8 mouse cellular contexts compared by ENCODE assay signal in the genomic region with DNA sequence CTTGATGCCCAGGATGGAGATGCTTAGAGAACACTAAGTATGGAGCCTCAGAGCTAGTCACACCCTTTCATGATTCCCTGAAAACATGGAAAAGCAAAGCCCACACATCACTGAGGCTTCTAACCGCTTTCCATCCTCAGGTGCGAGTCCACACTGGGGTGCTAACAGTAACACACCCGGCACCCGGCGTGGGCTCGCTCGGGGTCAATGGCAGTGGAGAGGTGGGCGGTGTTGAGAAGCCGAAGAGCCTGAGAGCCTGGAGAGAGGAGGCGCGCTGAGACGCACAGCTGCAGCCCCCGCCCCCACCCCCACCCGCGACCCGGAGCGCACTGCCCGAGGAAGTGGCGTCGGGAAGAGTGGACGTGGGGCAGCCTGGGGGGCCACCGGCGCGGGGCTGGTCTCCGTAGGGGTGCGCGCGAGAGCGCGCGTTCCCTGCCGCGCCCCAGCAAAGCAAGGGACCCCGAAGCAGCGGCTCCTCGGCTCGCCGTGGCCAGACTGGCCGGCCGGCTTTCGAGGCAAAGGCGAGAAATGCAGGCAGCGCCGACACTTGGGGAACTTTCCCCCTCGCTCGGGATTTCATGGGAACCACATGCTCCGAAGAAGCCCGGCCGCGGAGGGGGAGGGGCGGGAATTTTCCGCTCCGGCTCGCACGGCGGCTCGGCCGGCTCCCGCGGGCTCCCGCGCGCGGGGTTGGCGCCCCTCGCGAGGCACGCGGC.
DNase-seq lines count a peak whose midpoint lies in the region; ATAC-seq and TF ChIP-seq lines count a peak whose summit lies in the region.

No protein-coding gene starts in this region.

- peak overlapping the region; percentile 93 for H3K27ac ChIP-seq in forebrain, embryonic 16.5 days (ENCODE audit: low read length)
- H3K27ac ChIP-seq in hindbrain, embryonic 15.5 days (replicated peaks): peak overlapping the region; percentile 96
- peak overlapping the region; percentile 95 for H3K27ac ChIP-seq in limb, embryonic 15.5 days
- H3K27ac ChIP-seq in midbrain, postnatal 0 days (ENCODE audit: low read depth, low read length): peak overlapping the region; percentile 86

- peaks cover 34% of the 10 kb centered on the region for H3K4me1 ChIP-seq in forebrain, embryonic 16.5 days (replicated peaks; ENCODE audit: control insufficient read depth, insufficient read depth, low read length)
- peaks cover 52% of the 10 kb centered on the region for H3K4me1 ChIP-seq in hindbrain, embryonic 15.5 days (replicated peaks)
- peaks cover 32% of the 10 kb centered on the region for H3K4me1 ChIP-seq in limb, embryonic 15.5 days
- peaks cover 20% of the 10 kb centered on the region; the same call in 1 of the 2 replicates for H3K4me1 ChIP-seq in midbrain, postnatal 0 days (ENCODE audit: insufficient read depth, low read length)

- TF ChIP-seq CTCF in midbrain, postnatal 0 days (IDR thresholded peaks at IDR 0.05): no peak

- H3K27me3 ChIP-seq in forebrain, embryonic 16.5 days (replicated peaks; ENCODE audit: control insufficient read depth, insufficient read depth, low read length): no peaks in the 10 kb centered on the region; the same call in 1 of the 2 replicates
- no peaks in the 10 kb centered on the region for H3K27me3 ChIP-seq in hindbrain, embryonic 15.5 days
- H3K27me3 ChIP-seq in limb, embryonic 15.5 days: peaks cover 26% of the 10 kb centered on the region
- no peaks in the 10 kb centered on the region for H3K27me3 ChIP-seq in midbrain, postnatal 0 days (ENCODE audit: insufficient read depth, low read length)

- H3K4me2 ChIP-seq in forebrain, embryonic 16.5 days (ENCODE audit: low read length): peak overlapping the region; percentile 85
- peak overlapping the region; percentile 80 for H3K4me2 ChIP-seq in hindbrain, embryonic 15.5 days
- H3K4me2 ChIP-seq in limb, embryonic 15.5 days: peak overlapping the region; percentile 91
- peak overlapping the region; percentile 54 for H3K4me2 ChIP-seq in midbrain, postnatal 0 days (ENCODE audit: low read depth, low read length, poor library complexity, severe bottlenecking)

- no peaks in the 10 kb centered on the region for H3K36me3 ChIP-seq in forebrain, embryonic 16.5 days (ENCODE audit: control insufficient read depth, insufficient read depth)
- H3K36me3 ChIP-seq in hindbrain, embryonic 15.5 days: no peaks in the 10 kb centered on the region
- no peaks in the 10 kb centered on the region for H3K36me3 ChIP-seq in limb, embryonic 15.5 days
- H3K36me3 ChIP-seq in midbrain, postnatal 0 days (ENCODE audit: insufficient read depth, low read length): no peaks in the 10 kb centered on the region

- ATAC-seq in forebrain, embryonic 16.5 days: peak; percentile 32
- 0 out of 2 replicates have a peak, but pooled peaks have one; percentile 14 for ATAC-seq in hindbrain, embryonic 15.5 days (ENCODE audit: low FRiP score, low read depth)
- ATAC-seq in limb, embryonic 15.5 days (ENCODE audit: insufficient number of reproducible peaks, low FRiP score, low TSS enrichment, low read depth): no peak
- ATAC-seq in midbrain, postnatal 0 days (ENCODE audit: low FRiP score): peak; percentile 10

- H3K9ac ChIP-seq in forebrain, embryonic 16.5 days (replicated peaks; ENCODE audit: low read depth, low read length): peak overlapping the region; percentile 85
- peak overlapping the region; percentile 85 for H3K9ac ChIP-seq in hindbrain, embryonic 15.5 days
- H3K9ac ChIP-seq in limb, embryonic 15.5 days: peak overlapping the region; percentile 65
- peak overlapping the region; percentile 89 for H3K9ac ChIP-seq in midbrain, postnatal 0 days (replicated peaks; ENCODE audit: low read length, poor library complexity, severe bottlenecking)

- H3K9me3 ChIP-seq in forebrain, embryonic 16.5 days (ENCODE audit: control insufficient read depth, low read length): no peaks in the 10 kb centered on the region
- no peaks in the 10 kb centered on the region for H3K9me3 ChIP-seq in hindbrain, embryonic 15.5 days
- no peaks in the 10 kb centered on the region for H3K9me3 ChIP-seq in limb, embryonic 15.5 days
- H3K9me3 ChIP-seq in midbrain, postnatal 0 days (ENCODE audit: low read length): no peaks in the 10 kb centered on the region

- DNase-seq in heart, adult 18-20 months: peak; percentile 42 to 65
- DNase-seq in heart, postnatal 25 days (ENCODE audit: low spot score): no peak
- DNase-seq in cerebellum, adult 18-20 months: peak; percentile 68 to 80
- peak; percentile 58 for DNase-seq in midbrain, postnatal 0 days (ENCODE audit: low spot score)
- no peak for DNase-seq in c-Kit-positive CD71-positive TER-119-positive erythroid progenitor cells, embryonic 14.5 days (ENCODE audit: low spot score)

- H3K4me3 ChIP-seq in forebrain, embryonic 16.5 days (replicated peaks; ENCODE audit: low read length): peak overlapping the region; percentile 62
- peak overlapping the region; percentile 86 for H3K4me3 ChIP-seq in hindbrain, embryonic 15.5 days
- H3K4me3 ChIP-seq in limb, embryonic 15.5 days: peak overlapping the region; percentile 68
- H3K4me3 ChIP-seq in midbrain, postnatal 0 days (ENCODE audit: low read depth, low read length): peak overlapping the region; percentile 54

- WGBS in forebrain, embryonic 16.5 days: under 1% methylated on average over 66 of the region's 69 CpGs
- under 1% methylated on average over 67 of the region's 69 CpGs for WGBS in hindbrain, embryonic 15.5 days
- WGBS in limb, embryonic 15.5 days: under 1% methylated on average over 59 of the region's 69 CpGs
- WGBS in midbrain, postnatal 0 days: under 1% methylated on average over 63 of the region's 69 CpGs

- intact Hi-C loops in heart, postnatal 25 days (cut with DNase I): loop anchor here (5.0 kb wide), 1 partner anchor 460 kb away; no protein-coding TSS in a partner anchor

Comparison
In these comparisons a context has a peak if more than half of its experiments do, and no peak if none do; other contexts are left out.
1. DNase-seq: peak in heart, adult 18-20 months (2 of 2), cerebellum, adult 18-20 months (2 of 2) and midbrain, postnatal 0 days (single experiment); none in heart, postnatal 25 days (single experiment) and c-Kit-positive CD71-positive TER-119-positive erythroid progenitor cells, embryonic 14.5 days (single experiment).
2. Peak in every context shown above with its lines, with median percentiles within 50 percentile points of each other: H3K27ac ChIP-seq, H3K4me2 ChIP-seq, H3K4me3 ChIP-seq and H3K9ac ChIP-seq.